Mouse (Mus musculus) cerebellum, adult 2 months (tissue): Measurements from ENCODE around the gene Tmeff1. TPM values are rescaled to one million over a fixed set of nuclear protein-coding genes. Genes with fewer than 3 reads are reported as not detected.
"Not testable (repeated sequence)": the region's sequence is repeated elsewhere in the genome, so short reads cannot be mapped to it uniquely, and the experiment has no call there.

Source experiments
- DNase-seq, 2 experiments: peaks; one replicate each; pipeline ENCODE4 v3.0.0; 2021
- H3K27ac ChIP-seq: fragments of 200-500 bp; 2 replicates; pipeline ENCODE4 v1.5.1; 2012; ENCODE audit warnings: low read length, control low read depth, inconsistent platforms; ENCODE audit not compliant: insufficient read depth
- H3K27me3 ChIP-seq: fragments of 200-500 bp; 2 replicates; pipeline ENCODE4 v1.6.1; 2012; ENCODE audit warnings: inconsistent platforms, mild to moderate bottlenecking, low read length, moderate library complexity; ENCODE audit not compliant: control insufficient read depth, insufficient read depth
- H3K4me1 ChIP-seq: fragments of 200-500 bp; 2 replicates; pipeline ENCODE4 v1.6.1; 2011; ENCODE audit warnings: low read length; ENCODE audit not compliant: control insufficient read depth, insufficient read depth
- H3K4me3 ChIP-seq: fragments of 200-500 bp; replicated peaks from 2 replicates; pipeline ENCODE3; 2011; ENCODE audit warnings: mild to moderate bottlenecking, low read depth, low read length, control low read depth; ENCODE audit not compliant: insufficient read depth
- CTCF ChIP-seq: fragments of 200-500 bp; IDR thresholded peaks from 2 replicates; pipeline ENCODE4 v1.5.1; 2011; ENCODE audit warnings: low read depth, mild to moderate bottlenecking, control low read depth, low read length, moderate library complexity, borderline replicate concordance; ENCODE audit not compliant: insufficient read depth
- POLR2A ChIP-seq: fragments of 200-500 bp; IDR thresholded peaks from 2 replicates; pipeline ENCODE4 v1.6.1; 2011; ENCODE audit warnings: low read length, control low read depth, borderline replicate concordance; ENCODE audit not compliant: insufficient read depth
- WGBS: fragments of 180-500 bp; shearing (Covaris S2); methylation state at CpG from one replicate; pipeline ENCODE4 v1.1.7; 2018; 5-methylcytosine and 5-hydroxymethylcytosine counted together
- polyA plus RNA-seq: library from polyadenylated mRNA; depleted of rRNA; stranded (reverse); fragments of >200 nt; gene quantifications from 2 replicates; pipeline ENCODE4 v1.2.3, GENCODE M21; 2012

Tmeff1 gene
- polyA plus RNA-seq, 1 experiment: 74.5 TPM

GRCm38 (mm10) chr4:48672915-48673314 lies 87.9 kb downstream of the Tmeff1 start:
- H3K27me3 ChIP-seq: no peaks in the 10 kb centered on the region
- no peak overlapping the region for H3K4me3 ChIP-seq
- TF ChIP-seq CTCF (no peak), POLR2A (no peak)
- no peak for DNase-seq
- no peak overlapping the region for H3K27ac ChIP-seq
- no peaks in the 10 kb centered on the region for H3K4me1 ChIP-seq
- 88% methylated on average over 5 of the region's 5 CpGs for WGBS

- Histone ChIP-seq H3K27me3 (no peaks in the 10 kb centered on the region), H3K4me3 (no peak overlapping the region), H3K27ac (no peak overlapping the region), H3K4me1 (no peaks in the 10 kb centered on the region)
- TF ChIP-seq CTCF: no peak
- no peak for TF ChIP-seq POLR2A
- no peak for DNase-seq
- WGBS: 93% methylated on average over 7 of the region's 7 CpGs
Measured at GRCm38 (mm10) chr4:48674412-48674811, 89.4 kb downstream of the Tmeff1 start.

- Histone ChIP-seq H3K4me3 (no peak overlapping the region), H3K27me3 (no peaks in the 10 kb centered on the region), H3K4me1 (no peaks in the 10 kb centered on the region), H3K27ac (no peak overlapping the region)
- WGBS: 92% methylated on average over 13 of the region's 13 CpGs
- DNase-seq: no peak
- TF ChIP-seq POLR2A (no peak), CTCF (no peak)
Measured at GRCm38 (mm10) chr4:48676570-48677185, 91.7 kb downstream of the Tmeff1 start.

DNA sequence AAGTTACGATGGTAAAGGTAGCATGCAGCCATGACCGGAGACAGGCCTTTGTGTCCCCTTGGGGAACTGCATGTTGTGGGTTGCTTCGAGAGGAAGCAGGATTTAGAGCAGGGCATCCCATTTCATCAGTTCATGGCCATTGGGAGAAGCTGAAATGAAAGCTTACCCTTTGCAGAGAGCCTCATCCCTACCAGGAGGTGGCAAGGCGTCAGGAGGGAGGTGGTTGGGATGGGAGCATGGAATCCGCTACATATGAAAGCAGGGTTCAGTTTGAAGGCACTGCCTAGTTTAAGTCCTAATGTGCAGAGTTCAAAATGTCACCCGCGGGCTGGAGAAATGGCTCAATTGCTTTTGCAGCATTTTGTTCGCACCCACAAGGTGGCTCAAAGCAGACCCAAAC lies 92.3 kb downstream of the Tmeff1 start:
- TF ChIP-seq POLR2A: no peak
- no peak for TF ChIP-seq CTCF
- Histone ChIP-seq H3K4me1 (no peaks in the 10 kb centered on the region), H3K27me3 (no peaks in the 10 kb centered on the region), H3K27ac (no peak overlapping the region), H3K4me3 (no peak overlapping the region)
- DNase-seq: no peak
- WGBS: 97% methylated on average over 8 of the region's 8 CpGs

GRCm38 (mm10) chr4:48677812-48678211 lies 92.8 kb downstream of the Tmeff1 start:
- TF ChIP-seq POLR2A: no peak
- no peak for TF ChIP-seq CTCF
- DNase-seq: no peak
- no peaks in the 10 kb centered on the region for H3K27me3 ChIP-seq
- no peaks in the 10 kb centered on the region for H3K4me1 ChIP-seq
- WGBS: 71% methylated on average over 2 of the region's 2 CpGs
- H3K4me3 ChIP-seq: no peak overlapping the region
- H3K27ac ChIP-seq: no peak overlapping the region

DNA sequence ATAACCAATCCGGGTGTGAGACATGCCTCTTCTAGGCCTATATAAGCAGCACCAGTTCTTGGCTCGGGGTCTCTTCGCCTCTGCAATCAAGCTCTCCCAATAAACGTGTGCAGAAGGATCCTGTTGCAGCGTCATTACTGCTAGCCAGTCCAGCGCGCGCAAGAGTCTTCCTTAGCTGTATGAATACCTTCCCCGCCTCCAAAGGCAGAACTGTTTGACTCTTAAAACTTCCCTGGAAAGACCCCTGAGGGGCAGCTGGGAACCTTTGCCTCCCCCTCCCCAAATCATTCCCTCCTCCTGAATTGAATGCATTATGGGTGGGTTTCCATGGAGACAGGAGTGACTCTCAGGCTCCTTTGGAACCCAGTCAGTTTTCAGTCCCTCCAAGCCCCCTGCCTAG lies 93.8 kb downstream of the Tmeff1 start:
- TF ChIP-seq CTCF (no peak), POLR2A (no peak)
- no peak overlapping the region for H3K27ac ChIP-seq
- H3K4me1 ChIP-seq: no peaks in the 10 kb centered on the region
- WGBS: 85% methylated on average over 9 of the region's 9 CpGs
- DNase-seq: no peak
- H3K4me3 ChIP-seq: no peak overlapping the region
- H3K27me3 ChIP-seq: no peaks in the 10 kb centered on the region

GRCm38 (mm10) chr4:48679728-48680127 lies 94.8 kb downstream of the Tmeff1 start:
- not testable (repeated sequence) for H3K27me3 ChIP-seq, H3K4me1 ChIP-seq, H3K4me3 ChIP-seq, H3K27ac ChIP-seq, DNase-seq
- WGBS: 60% methylated on average over 6 of the region's 6 CpGs

- no peak overlapping the region for H3K4me3 ChIP-seq
- TF ChIP-seq POLR2A (no peak), CTCF (no peak)
- no peaks in the 10 kb centered on the region for H3K27me3 ChIP-seq
- DNase-seq: no peak
- no peak overlapping the region for H3K27ac ChIP-seq
- 82% methylated on average over 7 of the region's 7 CpGs for WGBS
- H3K4me1 ChIP-seq: no peaks in the 10 kb centered on the region
Measured at GRCm38 (mm10) chr4:48680214-48680613, 95.2 kb downstream of the Tmeff1 start.
